Mouse (Mus musculus): ENCODE measurements around the gene Gm13696. TPM values are rescaled to one million over a fixed set of nuclear protein-coding genes. Genes with fewer than 3 reads are reported as not detected.
A peak's percentile ranks its signal among the peaks of the same experiment; 100 is the strongest.
"Not testable (repeated sequence)": the region's sequence is repeated elsewhere in the genome, so short reads cannot be mapped to it uniquely, and the experiment has no call there.

Gene Gm13696
- polyA plus RNA-seq, 1 experiment: not detected

- DNase-seq: peak; percentile 48
- peak overlapping the region; percentile 50 for H3K27ac ChIP-seq (ENCODE audit: insufficient read depth, low read depth, low read length)
- H3K36me3 ChIP-seq (ENCODE audit: control insufficient read depth, insufficient read depth, low read length); H3K4me3 ChIP-seq (ENCODE audit: insufficient read depth, low read depth, low read length); H3K27me3 ChIP-seq (replicated peaks; ENCODE audit: control insufficient read depth, insufficient read depth, low read length); H3K4me1 ChIP-seq (ENCODE audit: control insufficient read depth, insufficient read depth, low read length): not testable (repeated sequence)
- WGBS: 9% methylated on average over 8 of the region's 9 CpGs
Observed at GRCm38 (mm10) chr2:83993639-83994255, 20.8 kb downstream of the Gm13696 start.

- H3K27me3 ChIP-seq (replicated peaks; ENCODE audit: control insufficient read depth, insufficient read depth, low read length); H3K4me3 ChIP-seq (ENCODE audit: insufficient read depth, low read depth, low read length); H3K27ac ChIP-seq (ENCODE audit: insufficient read depth, low read depth, low read length); H3K4me1 ChIP-seq (ENCODE audit: control insufficient read depth, insufficient read depth, low read length); H3K36me3 ChIP-seq (ENCODE audit: control insufficient read depth, insufficient read depth, low read length); DNase-seq: not testable (repeated sequence)
- 92% methylated on average over 2 of the region's 3 CpGs for WGBS
Observed at GRCm38 (mm10) chr2:83994526-83994925, 21.6 kb downstream of the Gm13696 start.

GRCm38 (mm10) chr2:84008913-84009312, 36.0 kb downstream of the Gm13696 start:
- 45% methylated on average over 1 of the region's 1 CpGs for WGBS
- Histone ChIP-seq H3K4me3 (ENCODE audit: insufficient read depth, low read depth, low read length) (no peak overlapping the region), H3K27ac (ENCODE audit: insufficient read depth, low read depth, low read length) (no peak overlapping the region), H3K4me1 (ENCODE audit: control insufficient read depth, insufficient read depth, low read length) (0 out of 2 replicates have a peak, but pooled peaks cover 2% of the 10 kb centered on the region), H3K27me3 (replicated peaks; ENCODE audit: control insufficient read depth, insufficient read depth, low read length) (no peaks in the 10 kb centered on the region), H3K36me3 (ENCODE audit: control insufficient read depth, insufficient read depth, low read length) (no peaks in the 10 kb centered on the region)
- TF ChIP-seq POLR2A (IDR thresholded peaks at IDR 0.05; ENCODE audit: low read depth, low read length) (no peak), CTCF (conservative IDR thresholded peaks at IDR 0.05; ENCODE audit: insufficient read depth, insufficient read length, low read depth, low read length) (no peak)
- DNase-seq: no peak

- WGBS: 59% methylated on average over 3 of the region's 3 CpGs
- Histone ChIP-seq H3K27ac (ENCODE audit: insufficient read depth, low read depth, low read length) (no peak overlapping the region), H3K36me3 (ENCODE audit: control insufficient read depth, insufficient read depth, low read length) (no peaks in the 10 kb centered on the region), H3K4me1 (ENCODE audit: control insufficient read depth, insufficient read depth, low read length) (0 out of 2 replicates have a peak, but pooled peaks cover 2% of the 10 kb centered on the region), H3K27me3 (replicated peaks; ENCODE audit: control insufficient read depth, insufficient read depth, low read length) (no peaks in the 10 kb centered on the region), H3K4me3 (ENCODE audit: insufficient read depth, low read depth, low read length) (no peak overlapping the region)
- TF ChIP-seq CTCF (conservative IDR thresholded peaks at IDR 0.05; ENCODE audit: insufficient read depth, insufficient read length, low read depth, low read length) (no peak), POLR2A (IDR thresholded peaks at IDR 0.05; ENCODE audit: low read depth, low read length) (no peak)
- DNase-seq: peak; percentile 23
Observed at GRCm38 (mm10) chr2:84009818-84010217, 36.9 kb downstream of the Gm13696 start.

- no peak for DNase-seq
- no peak overlapping the region for H3K4me3 ChIP-seq (ENCODE audit: insufficient read depth, low read depth, low read length)
- no peaks in the 10 kb centered on the region for H3K27me3 ChIP-seq (replicated peaks; ENCODE audit: control insufficient read depth, insufficient read depth, low read length)
- 64% methylated on average over 6 of the region's 6 CpGs for WGBS
- H3K36me3 ChIP-seq (ENCODE audit: control insufficient read depth, insufficient read depth, low read length): no peaks in the 10 kb centered on the region
- TF ChIP-seq POLR2A (IDR thresholded peaks at IDR 0.05; ENCODE audit: low read depth, low read length): no peak
- TF ChIP-seq CTCF (conservative IDR thresholded peaks at IDR 0.05; ENCODE audit: insufficient read depth, insufficient read length, low read depth, low read length): no peak
- no peaks in the 10 kb centered on the region for H3K4me1 ChIP-seq (ENCODE audit: control insufficient read depth, insufficient read depth, low read length)
- H3K27ac ChIP-seq (ENCODE audit: insufficient read depth, low read depth, low read length): no peak overlapping the region
Observed at GRCm38 (mm10) chr2:84014572-84014971, 41.6 kb downstream of the Gm13696 start.

- not testable (repeated sequence) for DNase-seq; H3K4me3 ChIP-seq (ENCODE audit: insufficient read depth, low read depth, low read length); H3K27me3 ChIP-seq (replicated peaks; ENCODE audit: control insufficient read depth, insufficient read depth, low read length); H3K4me1 ChIP-seq (ENCODE audit: control insufficient read depth, insufficient read depth, low read length); H3K36me3 ChIP-seq (ENCODE audit: control insufficient read depth, insufficient read depth, low read length); H3K27ac ChIP-seq (ENCODE audit: insufficient read depth, low read depth, low read length)
- WGBS: 81% methylated on average over 5 of the region's 5 CpGs
Observed at GRCm38 (mm10) chr2:84016291-84016690, 43.4 kb downstream of the Gm13696 start.

- 51% methylated on average over 3 of the region's 3 CpGs for WGBS
- Histone ChIP-seq H3K27me3 (replicated peaks; ENCODE audit: control insufficient read depth, insufficient read depth, low read length) (no peaks in the 10 kb centered on the region), H3K4me3 (ENCODE audit: insufficient read depth, low read depth, low read length) (no peak overlapping the region), H3K27ac (ENCODE audit: insufficient read depth, low read depth, low read length) (no peak overlapping the region), H3K4me1 (ENCODE audit: control insufficient read depth, insufficient read depth, low read length) (no peaks in the 10 kb centered on the region), H3K36me3 (ENCODE audit: control insufficient read depth, insufficient read depth, low read length) (no peaks in the 10 kb centered on the region)
- peak; percentile 18 for DNase-seq
- TF ChIP-seq POLR2A (IDR thresholded peaks at IDR 0.05; ENCODE audit: low read depth, low read length) (no peak), CTCF (conservative IDR thresholded peaks at IDR 0.05; ENCODE audit: insufficient read depth, insufficient read length, low read depth, low read length) (no peak)
Observed at GRCm38 (mm10) chr2:84018330-84018729, 45.4 kb downstream of the Gm13696 start.
